Mouse (Mus musculus) heart, adult 2 months (tissue): ENCODE results near the gene Abca16. TPM values are rescaled to one million over a fixed set of nuclear protein-coding genes. Genes with fewer than 3 reads are reported as not detected.

ENCODE experiments used
- DNase-seq, 2 experiments: peaks; one replicate each; pipeline ENCODE4 v3.0.0; 2021
- H3K27ac ChIP-seq: fragments of 200-600 bp; 2 replicates; pipeline ENCODE4 v1.8.1; 2022
- H3K27me3 ChIP-seq: fragments of 200-500 bp; 2 replicates; pipeline ENCODE4 v1.6.1; 2012; ENCODE audit warnings: mild to moderate bottlenecking, low read length, inconsistent platforms, mixed read lengths; ENCODE audit not compliant: control insufficient read depth, insufficient read depth
- H3K36me3 ChIP-seq: fragments of 200-500 bp; 2 replicates; pipeline ENCODE4 v1.6.1; 2012; ENCODE audit warnings: low read length, inconsistent platforms; ENCODE audit not compliant: control insufficient read depth, insufficient read depth
- H3K4me1 ChIP-seq: fragments of 200-500 bp; 2 replicates; pipeline ENCODE4 v1.6.1; 2011; ENCODE audit warnings: low read length; ENCODE audit not compliant: control insufficient read depth, insufficient read depth
- H3K4me3 ChIP-seq: fragments of 200-600 bp; 2 replicates; pipeline ENCODE4 v1.8.1; 2022
- H3K79me2 ChIP-seq: fragments of 200-500 bp; replicated peaks from 2 replicates; pipeline ENCODE4 v1.6.1; 2012; ENCODE audit warnings: mild to moderate bottlenecking, inconsistent platforms, low read length, moderate library complexity, mixed read lengths; ENCODE audit not compliant: control insufficient read depth, insufficient read depth
- H3K9ac ChIP-seq: fragments of 200-500 bp; 2 replicates; pipeline ENCODE4 v1.6.1; 2012; ENCODE audit warnings: low read depth, mild to moderate bottlenecking, control low read depth, inconsistent platforms, low read length, mixed read lengths
- CTCF ChIP-seq: fragments of 200-600 bp; IDR thresholded peaks from 2 replicates; pipeline ENCODE4 v1.8.1; 2022; ENCODE audit warnings: antibody characterized with exemption, mild to moderate bottlenecking, moderate library complexity
- EP300 ChIP-seq: fragments of 200-500 bp; IDR thresholded peaks from 2 replicates; pipeline ENCODE4 v1.6.1; 2011; ENCODE audit warnings: low read depth, low read length, control low read depth; ENCODE audit not compliant: insufficient read depth
- POLR2A ChIP-seq: fragments of 200-500 bp; IDR thresholded peaks from 2 replicates; pipeline ENCODE4 v1.6.1; 2011; ENCODE audit warnings: mild to moderate bottlenecking, low read depth, low read length, control low read depth; ENCODE audit not compliant: insufficient read depth
- WGBS: fragments of 180-500 bp; shearing (Covaris S2); methylation state at CpG from one replicate; pipeline ENCODE4 v1.1.7; 2018; 5-methylcytosine and 5-hydroxymethylcytosine counted together
- intact Hi-C: fragments of 180-260 bp; cut with DNase I; formaldehyde crosslinking; loops from one replicate; pipeline ENCODE4 v1.15.1; 2025
- long read RNA-seq: library from polyadenylated mRNA; stranded (forward); transcript quantifications from one replicate; pipeline ENCODE4 v2.0.0, GENCODE M21; 2021
- polyA plus RNA-seq: library from polyadenylated mRNA; depleted of rRNA; stranded (reverse); fragments of >200 nt; gene quantifications from 2 replicates; pipeline ENCODE4 v1.2.3, GENCODE M21; 2012; rRNA removed
- total RNA-seq, 2 experiments: library from RNA; stranded (reverse); gene quantifications; 2 replicates each; pipeline ENCODE4 v1.2.3; 2021

The Abca16 gene
- not detected for total RNA-seq
- polyA plus RNA-seq = not detected in 2 replicates
- long read RNA-seq = 0 reads

DNA sequence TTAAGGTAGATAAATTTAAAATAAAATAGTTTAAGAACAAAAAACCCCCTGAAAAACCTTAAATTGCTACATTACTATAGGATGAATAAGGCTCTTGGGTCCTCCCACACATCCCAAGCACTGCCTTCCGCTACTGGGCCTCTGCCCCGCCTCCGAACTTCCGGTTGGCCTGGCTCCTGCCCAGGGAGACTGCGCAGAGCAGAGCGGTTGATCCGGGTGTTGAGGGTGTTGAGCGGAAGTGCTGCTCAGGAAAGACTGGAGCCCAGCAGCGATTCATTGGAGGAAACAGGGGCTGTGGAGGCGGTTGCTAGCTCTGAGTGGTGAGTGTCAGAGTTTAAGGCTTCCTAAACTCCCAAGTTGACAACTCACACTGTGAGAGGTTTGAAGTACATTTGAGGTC is at the start of gene Abca16:
Gene Abca16, plus strand, starts transcription at position 201 of the 400 bp plus-strand sequence.
- Histone ChIP-seq H3K9ac (no peak within 1 kb of the TSS), H3K27ac (no peak within 1 kb of the TSS), H3K4me3 (no peak within 1 kb of the TSS), H3K4me1 (no peaks in the 10 kb centered on the region), H3K27me3 (no peaks in the 10 kb centered on the region), H3K36me3 (no peaks in the 10 kb centered on the region), H3K79me2 (no peaks in the 10 kb centered on the region)
- WGBS = 49% methylated on average over 10 of the region's 10 CpGs
- TF ChIP-seq EP300 = no peak
- no peak for TF ChIP-seq POLR2A
- TF ChIP-seq CTCF = no peak
- DNase-seq = peak in 1 of 2 experiments; percentile 14
- intact Hi-C loops = no loop called here

DNA sequence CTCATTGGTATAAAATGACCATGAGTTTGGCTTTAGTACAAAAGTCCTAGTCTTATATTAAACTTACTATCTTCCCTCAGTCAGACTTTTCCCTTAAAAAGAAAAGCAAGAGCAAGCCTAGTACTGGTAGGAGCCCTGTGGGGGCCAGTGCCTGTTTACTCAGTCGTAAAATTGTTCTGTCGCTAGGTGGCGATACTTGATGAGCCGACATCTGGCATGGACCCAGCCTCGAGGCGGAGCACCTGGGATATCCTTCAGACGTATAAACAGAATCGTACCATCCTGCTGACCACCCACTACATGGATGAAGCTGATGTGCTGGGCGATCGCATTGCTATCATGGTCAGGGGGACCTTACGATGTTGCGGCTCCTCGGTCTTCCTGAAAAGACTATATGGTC is 48.3 kb upstream of the Abca16 start:
- H3K36me3 ChIP-seq = no peaks in the 10 kb centered on the region
- intact Hi-C loops = no loop called here
- TF ChIP-seq POLR2A (no peak), CTCF (0 out of 2 replicates have a peak, but pooled peaks have one; percentile 15)
- no peaks in the 10 kb centered on the region for H3K27me3 ChIP-seq
- H3K4me3 ChIP-seq = no peak overlapping the region
- DNase-seq = no peak
- WGBS = 35% methylated on average over 13 of the region's 13 CpGs
- H3K9ac ChIP-seq = no peak overlapping the region
- no peaks in the 10 kb centered on the region for H3K4me1 ChIP-seq
- no peak overlapping the region for H3K27ac ChIP-seq
- no peaks in the 10 kb centered on the region for H3K79me2 ChIP-seq

DNA sequence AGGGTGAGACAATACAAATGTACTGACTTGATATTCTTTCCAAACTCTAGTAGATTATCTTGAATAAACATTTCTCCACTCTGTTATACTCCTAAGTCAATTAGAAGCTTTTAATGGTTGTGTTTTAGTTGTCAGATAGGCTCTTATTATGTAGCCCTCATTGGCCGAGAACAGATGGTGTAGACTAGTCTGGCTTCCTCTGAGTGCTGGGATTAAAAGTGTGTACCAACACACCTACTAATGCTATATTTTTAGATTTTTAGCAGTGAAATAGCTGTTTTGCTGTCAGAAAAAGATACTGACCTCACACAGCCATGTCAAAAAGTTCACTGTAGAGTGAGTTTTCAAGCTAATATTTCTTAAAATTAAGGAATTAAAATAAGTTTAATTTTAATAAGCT is 2.9 kb downstream of the Abca16 start:
- DNase-seq = no peak
- Histone ChIP-seq H3K4me3 (no peak overlapping the region), H3K9ac (no peak overlapping the region), H3K4me1 (no peaks in the 10 kb centered on the region), H3K79me2 (no peaks in the 10 kb centered on the region), H3K27me3 (no peaks in the 10 kb centered on the region), H3K27ac (no peak overlapping the region), H3K36me3 (no peaks in the 10 kb centered on the region)
- intact Hi-C loops = no loop called here
- 62% methylated on average over 1 of the region's 1 CpGs for WGBS
- no peak for TF ChIP-seq CTCF
- no peak for TF ChIP-seq POLR2A

DNA sequence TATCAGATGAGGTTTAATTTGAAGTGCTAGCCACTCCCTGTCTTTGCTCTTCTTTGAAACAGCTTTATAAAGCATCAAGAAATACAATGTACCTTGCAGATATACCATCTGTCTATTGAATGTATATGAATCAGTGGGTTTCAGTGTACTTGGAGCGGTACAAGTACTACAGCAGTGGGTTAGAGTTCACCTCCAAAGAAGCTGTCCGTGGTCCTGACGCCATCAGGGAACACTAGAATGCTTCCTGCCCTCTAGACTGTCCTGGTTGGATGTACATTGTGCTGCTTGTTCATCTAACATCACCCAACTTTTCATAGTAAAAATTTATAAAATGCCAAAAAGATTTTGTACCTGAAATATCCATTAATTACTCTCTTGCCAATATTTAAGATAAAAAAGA is 17.2 kb downstream of the Abca16 start:
- Histone ChIP-seq H3K79me2 (no peaks in the 10 kb centered on the region), H3K27ac (no peak overlapping the region), H3K9ac (no peak overlapping the region), H3K27me3 (no peaks in the 10 kb centered on the region), H3K4me3 (no peak overlapping the region), H3K36me3 (no peaks in the 10 kb centered on the region), H3K4me1 (no peaks in the 10 kb centered on the region)
- intact Hi-C loops = no loop called here
- TF ChIP-seq POLR2A = no peak
- no peak for TF ChIP-seq EP300
- TF ChIP-seq CTCF = no peak
- 30% methylated on average over 3 of the region's 3 CpGs for WGBS
- DNase-seq = no peak

DNA sequence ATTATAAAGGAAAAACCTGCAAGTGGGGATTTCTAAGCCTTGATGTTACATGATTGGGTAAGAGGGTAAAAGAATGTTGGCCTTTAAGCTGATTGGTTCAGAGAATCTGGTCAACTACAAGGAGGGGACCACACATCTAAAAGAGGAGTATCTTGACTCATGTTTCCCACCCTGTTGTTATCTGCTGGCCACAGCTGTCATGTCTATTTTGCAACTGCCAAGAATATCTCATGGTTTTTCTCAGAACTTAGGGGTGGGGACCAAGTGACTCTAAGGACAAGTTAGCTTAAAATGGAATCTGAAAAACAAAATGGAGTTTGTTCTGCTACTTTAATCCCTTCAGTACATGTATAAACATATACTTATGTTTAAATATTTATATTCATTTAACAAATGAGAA is 22.0 kb downstream of the Abca16 start:
- Histone ChIP-seq H3K4me1 (no peaks in the 10 kb centered on the region), H3K27ac (no peak overlapping the region), H3K27me3 (no peaks in the 10 kb centered on the region), H3K79me2 (no peaks in the 10 kb centered on the region), H3K4me3 (no peak overlapping the region), H3K9ac (no peak overlapping the region), H3K36me3 (no peaks in the 10 kb centered on the region)
- DNase-seq = no peak
- TF ChIP-seq EP300 (no peak), POLR2A (no peak), CTCF (no peak)
- intact Hi-C loops = no loop called here

DNA sequence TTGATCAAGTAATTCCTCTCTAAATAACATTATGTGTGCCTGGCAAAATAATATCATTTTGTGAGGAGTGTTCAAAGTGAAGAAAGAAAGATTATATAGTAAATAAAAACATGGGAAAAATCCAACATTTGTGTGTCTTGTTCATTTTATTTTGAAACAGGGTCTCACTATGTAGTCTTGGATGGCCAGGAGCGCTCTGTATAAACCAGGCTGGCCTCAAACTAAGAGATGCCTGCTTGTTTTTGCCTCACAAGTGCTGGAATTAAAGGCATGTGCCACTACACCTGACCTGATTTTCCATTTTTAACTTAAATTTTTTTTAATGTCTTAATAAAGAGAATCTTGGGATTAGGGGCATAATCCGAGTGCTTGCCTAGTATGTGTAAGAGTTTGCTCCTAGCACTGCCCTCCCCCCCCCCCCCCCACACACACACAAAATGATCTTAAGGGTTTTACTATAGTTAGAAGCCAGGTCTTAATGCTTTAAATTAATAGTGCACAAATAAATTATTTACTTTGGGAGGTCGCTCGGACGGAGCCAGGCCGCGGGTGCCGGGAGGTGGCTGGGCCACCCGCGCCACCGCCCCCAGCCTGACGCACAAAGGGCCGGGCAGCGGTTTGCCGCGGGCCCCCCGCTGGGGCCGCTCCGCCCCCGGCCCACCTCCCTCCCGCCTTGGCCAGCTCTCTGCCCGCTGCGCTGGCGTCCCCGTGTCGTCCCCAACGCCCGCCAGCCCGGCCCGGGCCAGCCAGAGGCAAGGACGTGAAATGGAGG is 94.6 kb downstream of the Abca16 start:
- no peak overlapping the region for H3K9ac ChIP-seq

More for the DNA sequence above, 94.6 kb downstream of the Abca16 start:
- H3K27ac ChIP-seq = no peak overlapping the region
- no peaks in the 10 kb centered on the region for H3K27me3 ChIP-seq
- no peaks in the 10 kb centered on the region for H3K4me1 ChIP-seq
- no peak for TF ChIP-seq POLR2A
- no peak for TF ChIP-seq CTCF
- TF ChIP-seq EP300 = no peak
- DNase-seq = no peak
- H3K79me2 ChIP-seq = no peaks in the 10 kb centered on the region
- no peak overlapping the region for H3K4me3 ChIP-seq
- intact Hi-C loops = no loop called here
- WGBS = 12% methylated on average over 31 of the region's 31 CpGs
- H3K36me3 ChIP-seq = no peaks in the 10 kb centered on the region
